Mouse (Mus musculus) stomach, adult 2 months (tissue): Measurements from ENCODE around the gene Nvl. TPM values are rescaled to one million over a fixed set of nuclear protein-coding genes. Genes with fewer than 3 reads are reported as not detected.

Experiments
- polyA plus RNA-seq: library from polyadenylated mRNA; depleted of rRNA; stranded (reverse); fragments of >200 nt; gene quantifications from 2 replicates; pipeline ENCODE4 v1.2.3, GENCODE M21; 2012; rRNA removed

Nvl gene
- 1.7 and 2.3 TPM in 2 replicates for polyA plus RNA-seq

DNA sequence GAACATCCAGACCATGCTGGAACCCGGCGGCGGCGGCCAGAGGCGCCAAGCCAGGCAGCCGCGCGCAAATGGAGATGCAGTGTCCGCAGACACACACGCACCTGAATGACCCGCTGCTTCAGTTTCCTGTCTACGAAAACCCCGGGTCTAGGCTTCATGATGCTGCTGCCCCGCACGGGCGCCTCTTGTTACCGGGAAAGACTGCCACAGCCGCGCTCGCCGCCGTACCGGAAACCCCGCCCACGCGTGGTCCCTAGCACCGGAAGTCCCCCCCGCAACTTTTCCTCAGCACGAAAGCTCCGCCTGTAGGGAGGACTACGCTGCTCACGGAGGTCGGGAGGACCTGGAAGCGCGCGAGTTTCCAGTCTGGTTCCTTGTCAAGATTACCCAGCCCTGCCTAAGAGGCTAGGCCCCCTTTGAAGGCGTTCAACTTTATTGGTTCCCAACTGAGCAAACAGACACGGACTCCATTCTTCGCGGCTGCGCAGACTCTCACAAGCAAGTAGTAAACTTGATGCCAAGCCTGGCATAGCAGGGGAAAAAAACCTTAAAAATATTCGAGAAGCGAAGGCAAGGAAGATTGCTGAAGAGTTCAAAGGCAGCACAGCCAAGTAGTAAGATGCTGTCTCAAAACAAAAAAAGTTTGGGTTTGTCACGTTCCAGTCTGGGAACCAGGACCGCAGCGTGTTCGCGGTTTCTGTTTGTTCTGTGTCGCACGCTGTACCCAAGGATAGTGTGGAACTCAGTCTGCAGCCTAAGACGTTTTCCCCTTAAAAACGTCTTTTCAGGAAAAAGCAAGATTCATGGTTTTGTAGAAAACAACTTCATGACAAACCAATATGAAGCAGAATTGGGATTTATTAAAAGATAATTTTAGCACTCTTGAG, at the start of gene Nvl, which contains the start of gene Cnih4:
TSS of gene Nvl (minus strand) at position 255 of the 887 bp plus-strand sequence.
TSS of gene Cnih4 (plus strand) at position 744 of the 887 bp plus-strand sequence.

DNA sequence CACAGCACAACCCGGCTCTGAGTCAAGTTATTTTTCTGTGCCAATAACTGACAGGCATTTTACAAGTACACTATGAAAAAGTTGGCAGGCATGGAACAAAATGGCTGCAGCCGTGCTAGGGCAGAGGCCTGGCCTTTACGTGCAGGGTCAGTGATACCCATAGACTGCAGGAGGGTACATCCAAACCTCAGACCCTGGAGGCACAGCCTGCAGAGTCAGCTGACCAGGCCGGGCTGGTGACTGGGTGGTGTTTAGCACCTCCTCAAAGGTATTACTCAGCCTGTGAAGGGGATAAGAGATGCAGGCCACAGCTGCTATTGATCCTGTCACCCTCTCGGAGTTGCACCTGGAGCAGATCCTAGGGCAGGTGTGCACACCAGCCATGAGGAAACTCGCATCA, 93.1 kb downstream of the Nvl start, which contains the start of gene 9130409I23Rik:
TSS of gene 9130409I23Rik (plus strand) at position 301 of the 400 bp plus-strand sequence.

Other genes starting within 250 kb of the Nvl start
- 32.6 and 43.3 TPM in 2 replicates for gene Pycr2, start 239.9 kb downstream of the Nvl start, polyA plus RNA-seq
- gene Lefty1, start 209.2 kb downstream of the Nvl start, polyA plus RNA-seq: 7.7 and 8.0 TPM in 2 replicates
- gene Tmem63a, start 201.9 kb downstream of the Nvl start, polyA plus RNA-seq: 92.4 and 94.7 TPM in 2 replicates
- gene Ephx1, start 123.3 kb downstream of the Nvl start, polyA plus RNA-seq: 19.1 and 26.4 TPM in 2 replicates
- 2.6 and 3.7 TPM in 2 replicates for gene 9130409I23Rik, start 93.0 kb downstream of the Nvl start, polyA plus RNA-seq
- 3.9 and 7.9 TPM in 2 replicates for gene Cnih4, start 489 bp upstream of the Nvl start, polyA plus RNA-seq
- gene Wdr26, start 67.8 kb upstream of the Nvl start, polyA plus RNA-seq: 10.9 and 12.8 TPM in 2 replicates
- gene Cnih3, start 208.4 kb upstream of the Nvl start, polyA plus RNA-seq: 0.04 and 0.10 TPM in 2 replicates